Mouse (Mus musculus) mature B cell (primary cell): ENCODE data around the gene Gprc5c.

Experiments used
- in situ Hi-C: fragments of 300-500 bp; cut with MboI; formaldehyde crosslinking; loops from 2 replicates; pipeline ENCODE4 v1.14.3; 2019

Gprc5c gene

GRCm38 (mm10) chr11:114833166-114833565 is 17.8 kb upstream of the Gprc5c start:
- in situ Hi-C loops: no loop called here

GRCm38 (mm10) chr11:114843818-114844463 is 7.0 kb upstream of the Gprc5c start:
- in situ Hi-C loops: no loop called here

- in situ Hi-C loops: no loop called here
These were observed 6.3 kb upstream of the Gprc5c start for GRCm38 (mm10) chr11:114844464-114845220.

GRCm38 (mm10) chr11:114846336-114846735 is 4.6 kb upstream of the Gprc5c start:
- in situ Hi-C loops: no loop called here

GRCm38 (mm10) chr11:114847008-114847407 is 3.9 kb upstream of the Gprc5c start:
- in situ Hi-C loops: no loop called here

- in situ Hi-C loops: no loop called here
These were observed 1.4 kb upstream of the Gprc5c start for GRCm38 (mm10) chr11:114849572-114849971.

- in situ Hi-C loops: no loop called here
These were observed 893 bp upstream of the Gprc5c start for GRCm38 (mm10) chr11:114850066-114850451.

- in situ Hi-C loops: no loop called here
These were observed 286 bp downstream of the Gprc5c start for GRCm38 (mm10) chr11:114851269-114851607.

GRCm38 (mm10) chr11:114851608-114852310 is 807 bp downstream of the Gprc5c start:
- in situ Hi-C loops: no loop called here

- in situ Hi-C loops: no loop called here
These were observed 1.6 kb downstream of the Gprc5c start for GRCm38 (mm10) chr11:114852311-114853173.

- in situ Hi-C loops: no loop called here
These were observed 2.4 kb downstream of the Gprc5c start for GRCm38 (mm10) chr11:114853174-114853838.

- in situ Hi-C loops: no loop called here
These were observed 3.6 kb downstream of the Gprc5c start for GRCm38 (mm10) chr11:114854581-114854980.

- in situ Hi-C loops: no loop called here
These were observed 5.2 kb downstream of the Gprc5c start for GRCm38 (mm10) chr11:114856125-114856524.

- in situ Hi-C loops: no loop called here
These were observed 7.7 kb downstream of the Gprc5c start for GRCm38 (mm10) chr11:114858641-114859040.

GRCm38 (mm10) chr11:114861057-114861456 is 10.1 kb downstream of the Gprc5c start:
- in situ Hi-C loops: no loop called here

- in situ Hi-C loops: no loop called here
These were observed 11.7 kb downstream of the Gprc5c start for GRCm38 (mm10) chr11:114862687-114863086.

GRCm38 (mm10) chr11:114863918-114864420 is 13.0 kb downstream of the Gprc5c start:
- in situ Hi-C loops: no loop called here

GRCm38 (mm10) chr11:114865999-114866398 is 15.0 kb downstream of the Gprc5c start:
- in situ Hi-C loops: no loop called here

GRCm38 (mm10) chr11:114866486-114867360 is 15.8 kb downstream of the Gprc5c start:
- in situ Hi-C loops: no loop called here
